Comparison of ENCODE assay signal across 29 mouse cellular contexts in genomic region chr3:8746677-8747076, GRCm38 (mm10).
DNase-seq lines count a peak whose midpoint lies in the region; ATAC-seq and TF ChIP-seq lines count a peak whose summit lies in the region.
"Had no signal": no experiment of that assay in that cellular context is flagged by ENCODE, and none has a peak within 500 bp of the region (broad histone marks: within the 10 kb centered on the region; RNA-seq: fewer than 3 reads in every experiment).

No protein-coding gene starts in this region.

- H3K9me3 ChIP-seq in liver, embryonic 15.5 days (replicated peaks) = no peaks in the 10 kb centered on the region
- H3K9me3 ChIP-seq: forebrain, embryonic 12.5 days; hindbrain, embryonic 13.5 days; limb, embryonic 15.5 days; lung, embryonic 15.5 days; midbrain, embryonic 13.5 days had no signal

- peak overlapping the region; percentile 44 for H3K4me3 ChIP-seq in testis, adult 2 months (ENCODE audit: control insufficient read depth, low read depth, low read length)
- no peak overlapping the region for H3K4me3 ChIP-seq in liver, embryonic 15.5 days (replicated peaks)
- H3K4me3 ChIP-seq: forebrain, embryonic 12.5 days; hindbrain, embryonic 13.5 days; limb, embryonic 15.5 days; lung, embryonic 15.5 days; midbrain, embryonic 13.5 days had no signal

- DNase-seq in testis, postnatal 10 days (ENCODE audit: low spot score) = no peak
- no peak for DNase-seq in ovary, adult 18-20 months (ENCODE audit: low spot score)
- DNase-seq in thymus, postnatal 14 days = no peak
- DNase-seq in heart, postnatal 10 days = no peak
- DNase-seq: adrenal gland, postnatal 14 days; cerebellum, adult 18-20 months; cerebellum, postnatal 10 days; forebrain, postnatal 0 days; heart, postnatal 4 days; kidney, adult 8-10 months; layer of hippocampus, postnatal 36 days; left cerebral cortex, postnatal 4 days; lung, postnatal 36 days; retina, postnatal 1 day; spleen, adult 18-20 months had no signal

- no peak for TF ChIP-seq CTCF in testis, adult 2 months (IDR thresholded peaks at IDR 0.05; ENCODE audit: control insufficient read depth, insufficient read depth, insufficient replicate concordance, low read depth, low read length)

- no peaks in the 10 kb centered on the region for H3K27me3 ChIP-seq in testis, adult 2 months (ENCODE audit: control insufficient read depth, insufficient read depth, low read length)
- H3K27me3 ChIP-seq in liver, embryonic 15.5 days = no peaks in the 10 kb centered on the region
- H3K27me3 ChIP-seq: forebrain, embryonic 12.5 days; limb, embryonic 15.5 days; lung, embryonic 15.5 days; midbrain, embryonic 13.5 days had no signal

- WGBS in liver, embryonic 15.5 days (ENCODE audit: insufficient replicate concordance) = 90% methylated on average over 3 of the region's 3 CpGs

- H3K27ac ChIP-seq in testis, adult 2 months (ENCODE audit: control insufficient read depth, insufficient read depth, low read depth, low read length) = no peak overlapping the region
- H3K27ac ChIP-seq in liver, embryonic 15.5 days (replicated peaks) = peak overlapping the region; percentile 68
- H3K27ac ChIP-seq: forebrain, embryonic 12.5 days; hindbrain, embryonic 13.5 days; kidney, postnatal 0 days; limb, embryonic 15.5 days; lung, embryonic 15.5 days; midbrain, embryonic 13.5 days; stomach, postnatal 0 days had no signal

- no peak overlapping the region for H3K9ac ChIP-seq in liver, embryonic 15.5 days
- H3K9ac ChIP-seq: forebrain, embryonic 12.5 days; forebrain, postnatal 0 days; hindbrain, embryonic 13.5 days; limb, embryonic 15.5 days; lung, embryonic 15.5 days; midbrain, embryonic 13.5 days had no signal

- H3K4me1 ChIP-seq in testis, adult 2 months (ENCODE audit: control insufficient read depth, insufficient read depth, low read length) = peaks cover 4% of the 10 kb centered on the region; the same call in 1 of the 2 replicates
- peaks cover 26% of the 10 kb centered on the region for H3K4me1 ChIP-seq in liver, embryonic 15.5 days (replicated peaks)
- H3K4me1 ChIP-seq: forebrain, embryonic 12.5 days; hindbrain, embryonic 13.5 days; limb, embryonic 15.5 days; lung, embryonic 15.5 days; midbrain, embryonic 13.5 days had no signal

- TF ChIP-seq POLR2A in testis, adult 2 months (IDR thresholded peaks at IDR 0.05; ENCODE audit: control insufficient read depth, low read depth, low read length) = no peak

- ATAC-seq in granulocyte monocyte progenitor cell, adult 5-6 weeks (replicated peaks; ENCODE audit: poor library complexity, severe bottlenecking) = peak; percentile 90
- peak; percentile 40 for ATAC-seq in liver, embryonic 15.5 days (ENCODE audit: insufficient read depth)
- ATAC-seq in erythroblast, adult 5-6 weeks (replicated peaks; ENCODE audit: low FRiP score, poor library complexity, severe bottlenecking) = no peak
- ATAC-seq: CD4-positive, CD25-positive, alpha-beta regulatory T cell, adult 4 months; forebrain, postnatal 0 days; intestine, embryonic 16.5 days; midbrain, embryonic 13.5 days; Patski had no signal

- intact Hi-C loops in heart, postnatal 10 days (cut with DNase I) = no loop called here

- no peaks in the 10 kb centered on the region for H3K36me3 ChIP-seq in testis, adult 2 months (ENCODE audit: control insufficient read depth, insufficient read depth, low read length)
- no peaks in the 10 kb centered on the region for H3K36me3 ChIP-seq in liver, embryonic 15.5 days (replicated peaks)
- H3K36me3 ChIP-seq: forebrain, embryonic 12.5 days; hindbrain, embryonic 13.5 days; limb, embryonic 15.5 days; lung, embryonic 15.5 days; midbrain, embryonic 13.5 days had no signal

- 0 out of 2 replicates have a peak overlapping the region, but pooled peaks have one; percentile 13 for H3K4me2 ChIP-seq in liver, embryonic 15.5 days
- H3K4me2 ChIP-seq: forebrain, embryonic 12.5 days; hindbrain, embryonic 13.5 days; limb, embryonic 15.5 days; lung, embryonic 15.5 days; midbrain, embryonic 13.5 days had no signal
